Mouse (Mus musculus) heart, embryonic 13.5 days (tissue): Measurements from ENCODE around the gene Maco1. TPM values are rescaled to one million over a fixed set of nuclear protein-coding genes. Genes with fewer than 3 reads are reported as not detected.

Experiments
- ATAC-seq: fragments of 200-750 bp; cut with Nextera tagmentation; 2 replicates; pipeline ENCODE4 v1.8.0; 2017; ENCODE audit warnings: moderate TSS enrichment; ENCODE audit not compliant: insufficient number of reproducible peaks, low FRiP score, low TSS enrichment; ENCODE audit errors: extremely low read depth
- H3K27ac ChIP-seq: fragments of 300-500 bp; sonication (generic); replicated peaks from 2 replicates; pipeline ENCODE4 v1.5.1; 2015; ENCODE audit warnings: moderate library complexity, mild to moderate bottlenecking, inconsistent platforms
- H3K27me3 ChIP-seq: fragments of 300-500 bp; sonication (generic); replicated peaks from 2 replicates; pipeline ENCODE4 v1.6.1; 2015; ENCODE audit warnings: mild to moderate bottlenecking, inconsistent platforms
- H3K36me3 ChIP-seq: fragments of 300-500 bp; sonication (generic); 2 replicates; pipeline ENCODE4 v1.6.1; 2015; ENCODE audit warnings: mild to moderate bottlenecking, inconsistent platforms
- H3K4me1 ChIP-seq: fragments of 300-500 bp; sonication (generic); 2 replicates; pipeline ENCODE4 v1.6.1; 2015; ENCODE audit warnings: inconsistent platforms
- H3K4me2 ChIP-seq: fragments of 300-500 bp; sonication (generic); 2 replicates; pipeline ENCODE4 v1.6.1; 2015; ENCODE audit warnings: inconsistent platforms, mild to moderate bottlenecking, moderate library complexity
- H3K4me3 ChIP-seq: fragments of 300-500 bp; sonication (generic); 2 replicates; pipeline ENCODE4 v1.5.1; 2015; ENCODE audit warnings: moderate library complexity, mild to moderate bottlenecking, inconsistent platforms
- H3K9ac ChIP-seq: fragments of 300-500 bp; sonication (generic); 2 replicates; pipeline ENCODE4 v1.6.1; 2015; ENCODE audit warnings: inconsistent platforms, mild to moderate bottlenecking, moderate library complexity
- H3K9me3 ChIP-seq: fragments of 300-500 bp; sonication (generic); 2 replicates; pipeline ENCODE4 v1.6.1; 2016; ENCODE audit warnings: inconsistent platforms
- WGBS: fragments of 180-500 bp; shearing (Covaris S2); methylation state at CpG from one replicate; pipeline ENCODE4 v1.1.7; 2015; ENCODE audit warnings: mixed read lengths; 5-methylcytosine and 5-hydroxymethylcytosine counted together
- polyA plus RNA-seq: library from polyadenylated mRNA; unstranded; fragments of >200 nt; fragmentation: Nextera tagmentation; extraction: Ambion mirVana; gene quantifications from 2 replicates; pipeline ENCODE4 v1.2.1, GENCODE M21; 2015

Gene Maco1
- polyA plus RNA-seq, 1 experiment from 2014 or later, result 25.0 TPM

DNA sequence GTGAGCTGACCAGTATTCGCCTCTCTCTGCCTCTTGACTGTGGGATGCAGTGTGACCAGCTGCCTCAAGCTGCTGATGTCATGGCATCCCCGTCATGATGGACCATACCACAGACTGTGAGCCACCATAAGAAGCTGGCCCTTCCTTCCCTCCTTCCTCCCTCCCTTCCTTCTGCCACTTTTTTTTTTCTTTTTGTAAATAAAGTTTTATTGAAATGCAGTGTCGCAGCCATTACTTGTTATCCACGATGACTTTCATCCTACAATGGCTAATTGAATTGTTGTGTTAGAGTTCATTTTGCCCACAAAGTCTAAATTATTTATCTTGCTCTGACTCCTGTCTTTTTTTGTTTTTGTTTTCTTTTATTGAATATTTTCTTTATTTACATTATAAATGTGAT lies 5.3 kb upstream of the Maco1 start:
- no peak overlapping the region for H3K4me3 ChIP-seq
- no peaks in the 10 kb centered on the region for H3K9me3 ChIP-seq
- H3K4me1 ChIP-seq, result peaks cover 14% of the 10 kb centered on the region
- H3K27ac ChIP-seq, result no peak overlapping the region
- H3K9ac ChIP-seq, result no peak overlapping the region
- no peak overlapping the region for H3K4me2 ChIP-seq
- H3K36me3 ChIP-seq, result no peaks in the 10 kb centered on the region
- H3K27me3 ChIP-seq, result peaks cover 29% of the 10 kb centered on the region
- WGBS, result 81% methylated on average over 4 of the region's 4 CpGs
- ATAC-seq, result no peak

- no peaks in the 10 kb centered on the region for H3K9me3 ChIP-seq
- 32% methylated on average over 5 of the region's 5 CpGs for WGBS
- H3K4me2 ChIP-seq, result no peak overlapping the region
- H3K27me3 ChIP-seq, result peaks cover 29% of the 10 kb centered on the region
- no peak overlapping the region for H3K27ac ChIP-seq
- no peak overlapping the region for H3K9ac ChIP-seq
- ATAC-seq, result no peak
- peaks cover 20% of the 10 kb centered on the region for H3K4me1 ChIP-seq
- H3K4me3 ChIP-seq, result no peak overlapping the region
- no peaks in the 10 kb centered on the region for H3K36me3 ChIP-seq
These were observed 3.4 kb upstream of the Maco1 start for GRCm38 (mm10) chr4:134856501-134856900.

DNA sequence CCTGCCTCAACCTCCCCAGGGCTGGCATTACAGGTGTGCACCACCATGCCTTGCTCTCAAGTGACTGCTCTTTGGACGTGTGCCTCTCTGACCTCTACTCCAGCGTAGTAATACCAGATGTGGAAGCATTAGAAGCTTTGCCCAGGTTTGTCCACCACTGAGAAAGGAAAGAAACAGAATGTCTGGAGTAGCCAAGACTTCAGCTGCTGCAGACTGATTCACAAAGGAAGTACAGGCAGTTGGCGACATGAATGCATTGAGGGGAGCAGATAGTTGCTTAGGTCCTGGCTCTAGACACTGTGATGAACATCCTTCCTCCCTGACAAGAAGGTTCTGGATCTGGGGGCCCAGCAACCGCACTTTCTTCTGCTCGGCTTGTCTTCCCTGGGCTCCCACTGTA lies 2.9 kb upstream of the Maco1 start:
- Histone ChIP-seq H3K4me3 (no peak overlapping the region), H3K27ac (no peak overlapping the region), H3K36me3 (no peaks in the 10 kb centered on the region), H3K4me1 (peaks cover 24% of the 10 kb centered on the region), H3K4me2 (no peak overlapping the region), H3K27me3 (peaks cover 28% of the 10 kb centered on the region), H3K9ac (no peak overlapping the region), H3K9me3 (no peaks in the 10 kb centered on the region)
- no peak for ATAC-seq
- 41% methylated on average over 5 of the region's 5 CpGs for WGBS

DNA sequence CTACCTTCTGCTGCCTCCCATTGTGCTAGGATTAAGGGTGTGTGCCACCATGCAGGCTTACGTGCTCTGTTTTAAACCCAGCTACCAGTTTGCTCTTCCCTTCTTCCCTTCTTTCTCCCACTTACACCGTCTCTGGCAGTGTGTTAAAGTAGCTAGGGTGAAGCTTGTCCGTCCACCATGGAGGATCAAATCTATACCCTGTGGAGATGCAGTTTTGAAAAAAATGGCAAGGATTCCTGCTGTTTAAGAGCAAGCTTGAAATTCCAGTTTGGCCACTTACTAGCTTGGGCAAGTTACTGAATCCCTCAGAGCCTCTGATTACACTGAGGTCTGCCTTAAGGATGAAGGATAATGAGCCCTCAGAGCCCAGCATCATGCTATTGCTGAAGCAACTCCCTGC lies 2.2 kb upstream of the Maco1 start:
- H3K9ac ChIP-seq, result no peak overlapping the region
- 66% methylated on average over 3 of the region's 3 CpGs for WGBS

GRCm38 (mm10) chr4:134853637-134854485 lies 716 bp upstream of the Maco1 start:
- H3K9ac ChIP-seq, result peak overlapping the region; percentile 78
- H3K27ac ChIP-seq, result peak overlapping the region; percentile 83
- H3K4me3 ChIP-seq, result peak overlapping the region; percentile 89
- peaks cover 34% of the 10 kb centered on the region for H3K4me1 ChIP-seq
- peak; percentile 89 for ATAC-seq
- H3K4me2 ChIP-seq, result peak overlapping the region; percentile 78
- no peaks in the 10 kb centered on the region for H3K36me3 ChIP-seq
- no peaks in the 10 kb centered on the region for H3K9me3 ChIP-seq
- WGBS, result under 1% methylated on average over 91 of the region's 91 CpGs
- H3K27me3 ChIP-seq, result peaks cover 24% of the 10 kb centered on the region

More for the DNA sequence above, 2.2 kb upstream of the Maco1 start:
- no peaks in the 10 kb centered on the region for H3K9me3 ChIP-seq
- no peaks in the 10 kb centered on the region for H3K36me3 ChIP-seq
- peaks cover 24% of the 10 kb centered on the region for H3K27me3 ChIP-seq
- no peak overlapping the region for H3K27ac ChIP-seq
- H3K4me3 ChIP-seq, result no peak overlapping the region
- ATAC-seq, result no peak
- H3K4me2 ChIP-seq, result no peak overlapping the region
- peaks cover 31% of the 10 kb centered on the region for H3K4me1 ChIP-seq

DNA sequence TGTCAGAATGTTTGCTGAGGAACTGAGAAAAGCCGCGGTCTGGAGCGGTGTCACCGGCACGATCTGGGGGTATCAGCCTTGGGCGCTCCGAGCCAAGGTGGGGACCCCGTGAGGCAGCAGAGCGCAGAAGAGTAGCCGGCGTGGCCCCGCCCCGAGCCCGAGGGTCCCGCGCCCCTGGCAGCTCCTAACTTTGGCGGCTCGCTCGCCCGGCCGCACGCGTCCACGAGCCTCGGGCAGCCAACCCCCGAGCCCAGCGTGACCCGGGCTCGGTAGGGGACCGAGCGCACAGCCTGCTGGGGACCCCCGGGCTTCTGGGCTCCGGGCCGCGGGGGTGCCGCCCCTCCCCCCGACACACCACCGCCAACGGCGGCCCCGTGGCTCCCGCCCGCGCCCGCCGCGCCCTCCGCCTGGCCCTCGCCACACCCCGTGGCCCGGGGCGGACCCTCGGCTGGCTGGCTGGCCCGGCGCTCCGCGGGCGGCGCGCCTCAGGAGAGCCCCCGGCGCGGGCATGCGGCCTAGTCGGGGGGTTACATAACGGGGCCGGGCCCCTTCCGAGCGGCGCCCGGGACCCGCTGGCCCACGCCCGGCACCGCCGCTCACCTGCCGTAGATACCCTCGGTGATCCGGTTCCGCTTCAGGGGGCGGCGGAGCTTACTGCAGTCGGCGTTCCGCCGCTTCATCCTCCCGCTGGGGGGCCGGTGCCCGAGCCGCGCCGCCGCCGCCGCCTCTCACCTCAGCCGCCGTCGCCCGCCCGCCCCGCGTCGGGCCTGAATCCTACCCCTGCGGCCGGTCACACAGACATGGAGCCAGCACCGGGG lies 498 bp downstream of the Maco1 start:
- no peaks in the 10 kb centered on the region for H3K36me3 ChIP-seq
- peak overlapping the region; percentile 89 for H3K4me3 ChIP-seq
- peak overlapping the region; percentile 93 for H3K9ac ChIP-seq
- no peaks in the 10 kb centered on the region for H3K9me3 ChIP-seq
- peak overlapping the region; percentile 87 for H3K27ac ChIP-seq
- under 1% methylated on average over 93 of the region's 106 CpGs for WGBS
- peaks cover 21% of the 10 kb centered on the region for H3K27me3 ChIP-seq
- ATAC-seq, result peak; percentile 56
- H3K4me2 ChIP-seq, result peak overlapping the region; percentile 78
- H3K4me1 ChIP-seq, result peaks cover 38% of the 10 kb centered on the region

GRCm38 (mm10) chr4:134851876-134852275 lies 1.3 kb downstream of the Maco1 start:
- peak overlapping the region; percentile 87; the same call in 1 of the 2 replicates for H3K27ac ChIP-seq
- H3K9me3 ChIP-seq, result no peaks in the 10 kb centered on the region
- H3K27me3 ChIP-seq, result peaks cover 21% of the 10 kb centered on the region
- peak overlapping the region; percentile 78 for H3K4me2 ChIP-seq
- ATAC-seq, result no peak
- peak overlapping the region; percentile 93 for H3K9ac ChIP-seq
- WGBS, result 19% methylated on average over 14 of the region's 14 CpGs
- peak overlapping the region; percentile 89 for H3K4me3 ChIP-seq
- H3K4me1 ChIP-seq, result peaks cover 42% of the 10 kb centered on the region
- H3K36me3 ChIP-seq, result no peaks in the 10 kb centered on the region

DNA sequence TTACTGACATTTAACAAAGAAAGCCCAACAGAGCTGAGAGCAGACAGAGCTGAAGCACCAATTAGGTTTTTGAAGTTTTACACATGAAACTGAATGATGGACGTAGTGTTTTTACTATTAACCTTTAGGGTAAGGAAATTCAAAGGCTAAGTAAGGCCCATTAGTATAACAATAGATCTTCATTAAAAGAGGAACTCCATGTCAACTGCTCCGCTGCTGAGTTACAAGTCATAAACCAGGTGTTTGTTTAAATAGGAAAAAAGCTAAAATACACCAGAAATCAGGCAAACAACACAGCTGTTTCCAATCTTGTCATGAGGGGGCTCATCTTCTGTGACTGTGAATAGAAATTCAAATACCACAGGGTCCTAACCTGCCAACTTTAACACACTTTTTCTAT lies 1.9 kb downstream of the Maco1 start:
- Histone ChIP-seq H3K27ac (no peak overlapping the region), H3K36me3 (no peaks in the 10 kb centered on the region), H3K4me2 (peak overlapping the region; percentile 78; the same call in 1 of the 2 replicates), H3K9me3 (no peaks in the 10 kb centered on the region), H3K27me3 (peaks cover 16% of the 10 kb centered on the region), H3K9ac (peak overlapping the region; percentile 93; the same call in 1 of the 2 replicates), H3K4me3 (peak overlapping the region; percentile 89; the same call in 1 of the 2 replicates), H3K4me1 (peaks cover 43% of the 10 kb centered on the region)
- WGBS, result 88% methylated on average over 2 of the region's 2 CpGs
- no peak for ATAC-seq

- no peak overlapping the region for H3K9ac ChIP-seq
- 77% methylated on average over 4 of the region's 4 CpGs for WGBS
These were observed 2.6 kb downstream of the Maco1 start for GRCm38 (mm10) chr4:134850551-134850950.

GRCm38 (mm10) chr4:134847587-134847986 lies 5.6 kb downstream of the Maco1 start:
- Histone ChIP-seq H3K9ac (no peak overlapping the region), H3K4me2 (no peak overlapping the region), H3K4me3 (no peak overlapping the region), H3K9me3 (no peaks in the 10 kb centered on the region), H3K36me3 (no peaks in the 10 kb centered on the region), H3K4me1 (peaks cover 46% of the 10 kb centered on the region), H3K27me3 (no peaks in the 10 kb centered on the region), H3K27ac (no peak overlapping the region)
- 70% methylated on average over 4 of the region's 4 CpGs for WGBS
- ATAC-seq, result no peak

More at GRCm38 (mm10) chr4:134850551-134850950, 2.6 kb downstream of the Maco1 start:
- H3K27me3 ChIP-seq, result peaks cover 9% of the 10 kb centered on the region
- no peaks in the 10 kb centered on the region for H3K9me3 ChIP-seq
- H3K4me2 ChIP-seq, result peak overlapping the region; percentile 13; the same call in 1 of the 2 replicates
- no peak overlapping the region for H3K27ac ChIP-seq
- no peak overlapping the region for H3K4me3 ChIP-seq
- H3K36me3 ChIP-seq, result no peaks in the 10 kb centered on the region
- ATAC-seq, result no peak
- H3K4me1 ChIP-seq, result peaks cover 48% of the 10 kb centered on the region

- peaks cover 26% of the 10 kb centered on the region for H3K4me1 ChIP-seq
- no peak for ATAC-seq
- WGBS, result 77% methylated on average over 4 of the region's 4 CpGs
These were observed 9.6 kb downstream of the Maco1 start for GRCm38 (mm10) chr4:134843566-134843965.

More at GRCm38 (mm10) chr4:134843566-134843965, 9.6 kb downstream of the Maco1 start:
- Histone ChIP-seq H3K9me3 (no peaks in the 10 kb centered on the region), H3K36me3 (no peaks in the 10 kb centered on the region), H3K27ac (no peak overlapping the region), H3K9ac (no peak overlapping the region), H3K4me3 (no peak overlapping the region), H3K27me3 (no peaks in the 10 kb centered on the region), H3K4me2 (no peak overlapping the region)
